8 mouse cellular contexts compared by ENCODE assay signal in the genomic region with DNA sequence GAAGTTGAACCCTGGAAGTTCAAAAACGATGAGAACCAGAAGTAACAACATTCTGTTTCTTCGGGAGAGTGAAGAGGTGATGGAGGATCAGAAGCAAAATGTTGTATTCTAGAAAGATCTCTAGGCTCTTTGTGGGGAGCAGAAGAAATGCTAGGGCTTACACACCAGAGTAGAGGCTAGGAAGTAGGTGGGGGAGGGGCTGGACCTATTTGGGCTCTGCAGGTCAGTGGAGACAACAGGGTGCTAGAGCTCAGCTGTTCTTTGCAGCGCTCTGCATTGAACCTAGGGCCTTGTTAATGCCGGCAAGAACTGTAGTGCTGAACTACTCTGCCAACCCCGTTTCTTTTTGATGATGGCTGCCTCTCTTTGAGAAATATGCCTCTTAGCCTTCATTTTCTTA. TPM values are rescaled to one million over a fixed set of nuclear protein-coding genes. Genes with fewer than 3 reads are reported as not detected.
DNase-seq lines count a peak whose midpoint lies in the region; ATAC-seq and TF ChIP-seq lines count a peak whose summit lies in the region.

No protein-coding gene starts in this region.

- no peak for ATAC-seq in embryonic facial prominence, embryonic 14.5 days (ENCODE audit: low read depth)
- ATAC-seq in limb, embryonic 15.5 days (ENCODE audit: insufficient number of reproducible peaks, low FRiP score, low TSS enrichment, low read depth): no peak

- no peak for TF ChIP-seq CTCF in gastrocnemius, adult 2 months (IDR thresholded peaks at IDR 0.05)

- intact Hi-C loops in gastrocnemius, adult 2 months (cut with DNase I): no loop called here

- H3K9me3 ChIP-seq in embryonic facial prominence, embryonic 14.5 days (ENCODE audit: control insufficient read depth, low read length): no peaks in the 10 kb centered on the region
- H3K9me3 ChIP-seq in limb, embryonic 15.5 days: no peaks in the 10 kb centered on the region

- H3K36me3 ChIP-seq in embryonic facial prominence, embryonic 14.5 days (ENCODE audit: control insufficient read depth, insufficient read depth, low read length): no peaks in the 10 kb centered on the region
- no peaks in the 10 kb centered on the region for H3K36me3 ChIP-seq in limb, embryonic 15.5 days

- no peaks in the 10 kb centered on the region for H3K27me3 ChIP-seq in embryonic facial prominence, embryonic 14.5 days (replicated peaks; ENCODE audit: control insufficient read depth, insufficient read depth, low read length)
- no peaks in the 10 kb centered on the region for H3K27me3 ChIP-seq in limb, embryonic 15.5 days

- no peak for DNase-seq in gastrocnemius, adult 2 months
- no peak for DNase-seq in gastrocnemius, postnatal 10 days
- DNase-seq in A20 (ENCODE audit: low read depth, low spot score): peak; percentile 18
- DNase-seq in embryonic facial prominence, embryonic 14.5 days (ENCODE audit: low spot score): no peak
- no peak for DNase-seq in natural killer cell, adult 2 months (ENCODE audit: low spot score in 2 of 2)
- DNase-seq in lung, postnatal 14 days: no peak
- no peak for DNase-seq in layer of hippocampus, adult 9-10 months (ENCODE audit: low spot score)

- peak overlapping the region; percentile 89 for H3K4me3 ChIP-seq in gastrocnemius, adult 2 months
- H3K4me3 ChIP-seq in embryonic facial prominence, embryonic 14.5 days (ENCODE audit: low read depth, low read length): peak overlapping the region; percentile 59; the same call in 1 of the 2 replicates
- H3K4me3 ChIP-seq in limb, embryonic 15.5 days: peak overlapping the region; percentile 70

- H3K27ac ChIP-seq in gastrocnemius, adult 2 months: peak overlapping the region; percentile 91; the same call in 1 of the 2 replicates
- peak overlapping the region; percentile 82 for H3K27ac ChIP-seq in embryonic facial prominence, embryonic 14.5 days (replicated peaks; ENCODE audit: low read depth, low read length)
- peak overlapping the region; percentile 29; the same call in 1 of the 2 replicates for H3K27ac ChIP-seq in limb, embryonic 15.5 days

- peaks cover 11% of the 10 kb centered on the region; the same call in 1 of the 2 replicates for H3K4me1 ChIP-seq in embryonic facial prominence, embryonic 14.5 days (ENCODE audit: control insufficient read depth, insufficient read depth, low read length)
- peaks cover 22% of the 10 kb centered on the region for H3K4me1 ChIP-seq in limb, embryonic 15.5 days

- H3K4me2 ChIP-seq in embryonic facial prominence, embryonic 14.5 days (ENCODE audit: low read depth, low read length): peak overlapping the region; percentile 55
- peak overlapping the region; percentile 69; the same call in 1 of the 2 replicates for H3K4me2 ChIP-seq in limb, embryonic 15.5 days

- no peak overlapping the region; the same call in 1 of the 2 replicates for H3K9ac ChIP-seq in embryonic facial prominence, embryonic 14.5 days (ENCODE audit: low read depth, low read length)
- no peak overlapping the region for H3K9ac ChIP-seq in limb, embryonic 15.5 days

- WGBS in embryonic facial prominence, embryonic 14.5 days: 38% methylated on average over 5 of the region's 5 CpGs
- 42% methylated on average over 5 of the region's 5 CpGs for WGBS in limb, embryonic 15.5 days

RNA-seq across cellular contexts. Expression of gene Fam186b, which starts 0.5 kb away (rescaled TPM):
- not detected for total RNA-seq in gastrocnemius, adult 2 months (2021)
- not detected for total RNA-seq in gastrocnemius, postnatal 10 days (2021)
- polyA plus RNA-seq in embryonic facial prominence, embryonic 14.5 days (2014; fragmentation: Nextera tagmentation; extraction: Ambion mirVana): 0.06 and 0.14 TPM in 2 replicates
- polyA plus RNA-seq in limb, embryonic 15.5 days (2015; fragmentation: Nextera tagmentation; extraction: Ambion mirVana): 0.10 and 0.18 TPM in 2 replicates

RNA-seq across cellular contexts. Expression of gene Prpf40b, which starts 1.3 kb away (rescaled TPM):
- 10 to 100 TPM; 24.8 to 27.0 TPM for total RNA-seq in gastrocnemius, adult 2 months (2021)
- total RNA-seq in gastrocnemius, postnatal 10 days (2021): 10 to 100 TPM; 23.3 to 28.8 TPM
- polyA plus RNA-seq in embryonic facial prominence, embryonic 14.5 days (2014; fragmentation: Nextera tagmentation; extraction: Ambion mirVana): 40.1 and 42.2 TPM in 2 replicates
- polyA plus RNA-seq in limb, embryonic 15.5 days (2015; fragmentation: Nextera tagmentation; extraction: Ambion mirVana): 52.5 and 53.8 TPM in 2 replicates

RNA-seq across cellular contexts. Expression of gene Mcrs1, which starts 44.5 kb away (rescaled TPM):
- 10 to 100 TPM; 25.6 to 33.7 TPM for total RNA-seq in gastrocnemius, adult 2 months (2021)
- 10 to 100 TPM; 41.0 to 44.7 TPM for total RNA-seq in gastrocnemius, postnatal 10 days (2021)
- 115 and 130 TPM in 2 replicates for polyA plus RNA-seq in embryonic facial prominence, embryonic 14.5 days (2014; fragmentation: Nextera tagmentation; extraction: Ambion mirVana)
- 114 and 129 TPM in 2 replicates for polyA plus RNA-seq in limb, embryonic 15.5 days (2015; fragmentation: Nextera tagmentation; extraction: Ambion mirVana)

Comparison
In these comparisons a context has a peak if more than half of its experiments do, and no peak if none do; other contexts are left out.
1. H3K27ac ChIP-seq: peak in every context shown above with its lines; median percentile 91 in gastrocnemius, adult 2 months; 82 in embryonic facial prominence, embryonic 14.5 days; 29 in limb, embryonic 15.5 days.